25 mouse cellular contexts compared by ENCODE assay signal in the genomic region with DNA sequence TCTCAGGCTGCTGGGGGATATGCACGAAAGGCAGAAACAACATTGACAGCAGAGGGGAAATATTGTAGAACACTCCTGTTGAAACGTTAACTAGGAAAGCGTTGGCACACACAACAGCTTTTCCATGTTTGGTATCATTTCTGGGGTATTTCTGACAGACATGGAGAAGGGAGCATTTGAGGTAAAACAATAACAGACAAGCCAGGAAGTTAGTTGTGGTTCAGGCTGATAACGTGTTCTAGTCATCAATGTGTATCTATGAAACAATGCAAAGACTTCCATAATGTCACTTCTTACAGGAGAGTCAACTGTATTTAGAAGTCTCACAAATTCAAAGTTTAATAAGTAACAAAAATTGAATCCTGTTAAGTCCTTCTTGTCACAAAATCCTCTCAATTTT.
"Had no signal": no experiment of that assay in that cellular context is flagged by ENCODE, and none has a peak within 500 bp of the region (broad histone marks: within the 10 kb centered on the region; RNA-seq: fewer than 3 reads in every experiment).

No protein-coding gene starts in this region.

- H3K27ac ChIP-seq: heart, adult 2 months; heart, embryonic 13.5 days; heart, embryonic 15.5 days; hindbrain, embryonic 13.5 days; hindbrain, embryonic 15.5 days; hindbrain, postnatal 0 days; kidney, embryonic 15.5 days; limb, embryonic 13.5 days; limb, embryonic 15.5 days had no signal

- DNase-seq: gastrocnemius, postnatal 14 days; gastrocnemius, postnatal 36 days; heart, adult 11 months; heart, adult 2 months; heart, postnatal 14 days; heart, postnatal 36 days; kidney, adult 11 months; kidney, adult 2 months; kidney, adult 9 months; kidney, postnatal 10 days; kidney, postnatal 36 days; layer of hippocampus, adult 9-11 months; layer of hippocampus, postnatal 36 days; left cerebral cortex, postnatal 4 days had no signal

- H3K4me2 ChIP-seq: heart, embryonic 11.5 days; heart, embryonic 13.5 days; heart, embryonic 15.5 days; hindbrain, embryonic 13.5 days; hindbrain, embryonic 15.5 days; kidney, embryonic 15.5 days; limb, embryonic 13.5 days; limb, embryonic 15.5 days; liver, embryonic 11.5 days had no signal

- H3K27me3 ChIP-seq: heart, embryonic 13.5 days; heart, embryonic 15.5 days; hindbrain, embryonic 13.5 days; hindbrain, embryonic 15.5 days; kidney, embryonic 15.5 days; limb, embryonic 13.5 days; limb, embryonic 15.5 days had no signal

- H3K4me3 ChIP-seq: heart, adult 2 months; heart, embryonic 13.5 days; heart, embryonic 15.5 days; hindbrain, embryonic 13.5 days; hindbrain, embryonic 15.5 days; kidney, embryonic 15.5 days; limb, embryonic 13.5 days; limb, embryonic 15.5 days had no signal

- ATAC-seq: hindbrain, postnatal 0 days; intestine, embryonic 16.5 days had no signal

- H3K36me3 ChIP-seq: hindbrain, embryonic 13.5 days; hindbrain, embryonic 15.5 days; kidney, embryonic 15.5 days; limb, embryonic 13.5 days; limb, embryonic 15.5 days had no signal

- H3K9me3 ChIP-seq: heart, embryonic 13.5 days; heart, embryonic 15.5 days; hindbrain, embryonic 13.5 days; hindbrain, embryonic 15.5 days; kidney, embryonic 15.5 days; limb, embryonic 13.5 days; limb, embryonic 15.5 days had no signal

- H3K9ac ChIP-seq: heart, embryonic 13.5 days; heart, embryonic 15.5 days; hindbrain, embryonic 13.5 days; hindbrain, embryonic 15.5 days; kidney, embryonic 15.5 days; limb, embryonic 13.5 days; limb, embryonic 15.5 days had no signal
